Mouse (Mus musculus): ENCODE measurements around the gene Gm42417. TPM values are rescaled to one million over a fixed set of nuclear protein-coding genes. Genes with fewer than 3 reads are reported as not detected.

Gene Gm42417
- polyA plus RNA-seq, 1 experiment = not detected

GRCm38 (mm10) chr1:36547981-36548598 lies 8.9 kb upstream of the Gm42417 start:
- WGBS = 90% methylated on average over 9 of the region's 9 CpGs
- H3K27ac ChIP-seq (ENCODE audit: insufficient read depth, low read length) = no peak overlapping the region
- no peak overlapping the region for H3K4me3 ChIP-seq (ENCODE audit: extremely low read depth, insufficient read depth, insufficient read length)
- no peaks in the 10 kb centered on the region for H3K27me3 ChIP-seq (ENCODE audit: control insufficient read depth, insufficient read depth, low read length)
- DNase-seq (ENCODE audit: low read depth in 1 of 2, low spot score in 2 of 2) = no peak
- H3K4me1 ChIP-seq (ENCODE audit: control insufficient read depth, insufficient read depth, insufficient read length) = peaks cover 2% of the 10 kb centered on the region; the same call in 1 of the 2 replicates
- H3K36me3 ChIP-seq (ENCODE audit: control insufficient read depth, insufficient read depth, low read length) = no peaks in the 10 kb centered on the region
- TF ChIP-seq CTCF (IDR thresholded peaks at IDR 0.05; ENCODE audit: extremely low read depth, insufficient read depth, insufficient read length, insufficient replicate concordance) (no peak), POLR2A (IDR thresholded peaks at IDR 0.05; ENCODE audit: low read depth, low read length) (no peak)

GRCm38 (mm10) chr1:36546888-36547471 lies 7.8 kb upstream of the Gm42417 start, which contains the start of gene Ankrd39:
TSS of gene Ankrd39 (minus strand) at chr1:36547445.
- TF ChIP-seq POLR2A (IDR thresholded peaks at IDR 0.05; ENCODE audit: low read depth, low read length) (peak; percentile 64), CTCF (IDR thresholded peaks at IDR 0.05; ENCODE audit: extremely low read depth, insufficient read depth, insufficient read length, insufficient replicate concordance) (peak; percentile 97)
- Histone ChIP-seq H3K27me3 (ENCODE audit: control insufficient read depth, insufficient read depth, low read length) (no peaks in the 10 kb centered on the region), H3K36me3 (ENCODE audit: control insufficient read depth, insufficient read depth, low read length) (peaks cover 3% of the 10 kb centered on the region; the same call in 1 of the 2 replicates), H3K4me1 (ENCODE audit: control insufficient read depth, insufficient read depth, insufficient read length) (peaks cover 2% of the 10 kb centered on the region; the same call in 1 of the 2 replicates), H3K4me3 (ENCODE audit: extremely low read depth, insufficient read depth, insufficient read length) (peak within 1 kb of the TSS; percentile 83), H3K27ac (ENCODE audit: insufficient read depth, low read length) (peak within 1 kb of the TSS; percentile 46)
- peak; percentile 93 to 97 for DNase-seq (ENCODE audit: low read depth in 1 of 2, low spot score in 2 of 2)
- under 1% methylated on average over 43 of the region's 43 CpGs for WGBS

GRCm38 (mm10) chr1:36545845-36546600 lies 6.8 kb upstream of the Gm42417 start:
- TF ChIP-seq CTCF (IDR thresholded peaks at IDR 0.05; ENCODE audit: extremely low read depth, insufficient read depth, insufficient read length, insufficient replicate concordance) (no peak), POLR2A (IDR thresholded peaks at IDR 0.05; ENCODE audit: low read depth, low read length) (no peak)
- 62% methylated on average over 19 of the region's 19 CpGs for WGBS
- peak overlapping the region; percentile 83; the same call in 1 of the 2 replicates for H3K4me3 ChIP-seq (ENCODE audit: extremely low read depth, insufficient read depth, insufficient read length)
- H3K27me3 ChIP-seq (ENCODE audit: control insufficient read depth, insufficient read depth, low read length) = no peaks in the 10 kb centered on the region
- H3K4me1 ChIP-seq (ENCODE audit: control insufficient read depth, insufficient read depth, insufficient read length) = peaks cover 2% of the 10 kb centered on the region; the same call in 1 of the 2 replicates
- peaks cover 11% of the 10 kb centered on the region for H3K36me3 ChIP-seq (ENCODE audit: control insufficient read depth, insufficient read depth, low read length)
- peak in 1 of 2 experiments; percentile 39 for DNase-seq (ENCODE audit: low read depth in 1 of 2, low spot score in 2 of 2)
- H3K27ac ChIP-seq (ENCODE audit: insufficient read depth, low read length) = no peak overlapping the region

GRCm38 (mm10) chr1:36545382-36545781 lies 6.2 kb upstream of the Gm42417 start:
- peaks cover 15% of the 10 kb centered on the region for H3K36me3 ChIP-seq (ENCODE audit: control insufficient read depth, insufficient read depth, low read length)
- no peaks in the 10 kb centered on the region for H3K27me3 ChIP-seq (ENCODE audit: control insufficient read depth, insufficient read depth, low read length)
- no peak for DNase-seq (ENCODE audit: low read depth in 1 of 2, low spot score in 2 of 2)
- WGBS = 44% methylated on average over 2 of the region's 2 CpGs
- peaks cover 2% of the 10 kb centered on the region; the same call in 1 of the 2 replicates for H3K4me1 ChIP-seq (ENCODE audit: control insufficient read depth, insufficient read depth, insufficient read length)
- H3K4me3 ChIP-seq (ENCODE audit: extremely low read depth, insufficient read depth, insufficient read length) = no peak overlapping the region
- H3K27ac ChIP-seq (ENCODE audit: insufficient read depth, low read length) = no peak overlapping the region
- TF ChIP-seq POLR2A (IDR thresholded peaks at IDR 0.05; ENCODE audit: low read depth, low read length) (no peak), CTCF (IDR thresholded peaks at IDR 0.05; ENCODE audit: extremely low read depth, insufficient read depth, insufficient read length, insufficient replicate concordance) (no peak)

GRCm38 (mm10) chr1:36542925-36543324 lies 3.7 kb upstream of the Gm42417 start:
- Histone ChIP-seq H3K27me3 (ENCODE audit: control insufficient read depth, insufficient read depth, low read length) (no peaks in the 10 kb centered on the region), H3K4me1 (ENCODE audit: control insufficient read depth, insufficient read depth, insufficient read length) (peaks cover 2% of the 10 kb centered on the region; the same call in 1 of the 2 replicates), H3K36me3 (ENCODE audit: control insufficient read depth, insufficient read depth, low read length) (peaks cover 26% of the 10 kb centered on the region), H3K27ac (ENCODE audit: insufficient read depth, low read length) (no peak overlapping the region), H3K4me3 (ENCODE audit: extremely low read depth, insufficient read depth, insufficient read length) (no peak overlapping the region)
- WGBS = 91% methylated on average over 9 of the region's 9 CpGs
- no peak for DNase-seq (ENCODE audit: low read depth in 1 of 2, low spot score in 2 of 2)
- TF ChIP-seq POLR2A (IDR thresholded peaks at IDR 0.05; ENCODE audit: low read depth, low read length) (no peak), CTCF (IDR thresholded peaks at IDR 0.05; ENCODE audit: extremely low read depth, insufficient read depth, insufficient read length, insufficient replicate concordance) (no peak)

GRCm38 (mm10) chr1:36541844-36542243 lies 2.6 kb upstream of the Gm42417 start:
- H3K27me3 ChIP-seq (ENCODE audit: control insufficient read depth, insufficient read depth, low read length) = no peaks in the 10 kb centered on the region
- H3K27ac ChIP-seq (ENCODE audit: insufficient read depth, low read length) = no peak overlapping the region
- H3K4me3 ChIP-seq (ENCODE audit: extremely low read depth, insufficient read depth, insufficient read length) = no peak overlapping the region
- H3K36me3 ChIP-seq (ENCODE audit: control insufficient read depth, insufficient read depth, low read length) = peaks cover 26% of the 10 kb centered on the region
- H3K4me1 ChIP-seq (ENCODE audit: control insufficient read depth, insufficient read depth, insufficient read length) = peaks cover 2% of the 10 kb centered on the region; the same call in 1 of the 2 replicates
- TF ChIP-seq POLR2A (IDR thresholded peaks at IDR 0.05; ENCODE audit: low read depth, low read length) (no peak), CTCF (IDR thresholded peaks at IDR 0.05; ENCODE audit: extremely low read depth, insufficient read depth, insufficient read length, insufficient replicate concordance) (no peak)
- WGBS = 93% methylated on average over 16 of the region's 16 CpGs
- DNase-seq (ENCODE audit: low read depth in 1 of 2, low spot score in 2 of 2) = no peak

Measured in spleen, adult 2 months (tissue).